Mouse (Mus musculus) lung, postnatal 10 days (tissue): ENCODE results near the gene Ppfia4.

Source experiments
- DNase-seq: peaks from one replicate; pipeline ENCODE4 v3.0.0; 2021

The Ppfia4 gene

DNA sequence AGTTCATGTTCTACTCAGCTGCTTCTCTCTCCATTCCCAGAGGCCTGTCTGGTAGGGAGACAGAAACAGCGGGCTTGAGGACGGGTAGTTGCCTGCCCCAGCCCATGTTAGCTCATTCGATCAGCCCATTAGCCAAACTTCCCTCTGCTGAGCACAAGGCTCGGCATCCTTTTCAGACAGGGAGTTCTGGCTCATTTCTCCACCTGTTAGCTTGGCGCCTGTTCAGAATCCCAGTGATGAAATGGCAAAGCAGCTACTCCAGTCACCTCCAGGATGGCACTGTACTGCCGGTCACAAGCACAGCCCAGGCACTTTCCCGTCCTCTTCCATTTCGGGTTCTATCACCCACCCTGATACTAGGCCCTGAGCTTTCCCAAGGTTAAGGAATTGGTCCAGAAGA, 35.5 kb downstream of the Ppfia4 start:
- DNase-seq = no peak

DNA sequence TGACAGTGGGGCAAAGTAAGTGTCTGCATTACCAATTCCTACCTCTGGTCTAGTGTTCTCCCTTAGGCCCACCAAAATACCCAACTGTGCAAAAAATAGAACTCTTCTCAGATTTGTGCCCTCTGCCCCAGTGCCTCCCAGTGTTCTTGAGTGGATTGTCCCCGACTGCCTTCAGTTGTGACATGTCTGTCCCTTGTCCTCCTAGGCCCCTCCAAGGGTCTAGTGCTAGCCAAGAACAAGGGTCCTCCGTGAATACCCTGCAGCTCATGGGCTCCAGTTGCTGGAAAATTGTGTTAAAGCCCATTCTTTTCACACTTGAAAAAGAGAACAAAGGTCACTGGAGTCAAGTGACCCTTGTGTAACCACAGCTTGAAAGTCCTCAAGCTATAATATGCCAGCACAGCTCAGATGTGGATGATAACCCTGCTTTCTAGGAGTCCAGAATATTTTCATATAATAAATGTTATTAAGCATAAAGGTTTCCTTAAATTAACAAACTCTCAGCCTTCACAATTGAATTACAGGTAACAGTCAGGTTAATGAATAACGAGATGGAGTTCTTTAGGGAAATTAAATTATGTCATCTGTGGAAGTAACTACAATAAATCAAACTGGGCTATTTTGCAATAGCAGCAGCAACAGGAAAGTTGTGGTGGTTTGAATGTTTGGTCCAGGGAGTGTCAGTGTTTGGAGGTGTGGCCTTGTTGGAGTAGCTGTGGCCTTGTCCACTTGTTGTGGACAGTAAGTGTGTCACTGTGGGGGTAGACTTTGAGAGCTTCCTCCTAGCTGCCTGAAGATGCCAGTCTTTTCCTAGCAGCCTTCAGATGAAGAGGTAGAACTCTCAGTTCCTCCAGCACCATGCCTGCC, 38.8 kb downstream of the Ppfia4 start:
- peak; percentile 39 for DNase-seq

GRCm38 (mm10) chr1:134293276-134293675, 39.5 kb downstream of the Ppfia4 start:
- no peak for DNase-seq

- DNase-seq = no peak
These were observed 40.1 kb downstream of the Ppfia4 start for GRCm38 (mm10) chr1:134292601-134293000.

DNA sequence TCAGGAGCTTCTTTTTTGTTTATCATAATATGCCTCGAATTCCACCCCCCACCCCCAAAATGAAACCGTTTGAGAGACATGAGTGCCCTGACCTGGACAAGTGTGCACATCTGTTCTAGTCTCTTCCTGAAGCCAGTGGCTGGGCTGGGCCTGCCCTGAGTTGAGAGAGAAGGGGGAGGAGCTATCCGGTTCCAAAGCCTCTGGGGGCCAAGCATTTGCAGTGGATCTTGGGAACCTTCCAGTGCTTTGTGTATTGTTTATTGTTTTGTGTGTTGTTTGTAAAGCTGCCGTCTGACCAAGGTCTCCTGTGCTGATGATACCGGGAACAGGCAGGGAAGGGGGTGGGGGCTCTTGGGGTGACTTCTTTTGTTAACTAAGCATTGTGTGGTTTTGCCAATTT, 40.7 kb downstream of the Ppfia4 start:
- DNase-seq = peak; percentile 62

DNA sequence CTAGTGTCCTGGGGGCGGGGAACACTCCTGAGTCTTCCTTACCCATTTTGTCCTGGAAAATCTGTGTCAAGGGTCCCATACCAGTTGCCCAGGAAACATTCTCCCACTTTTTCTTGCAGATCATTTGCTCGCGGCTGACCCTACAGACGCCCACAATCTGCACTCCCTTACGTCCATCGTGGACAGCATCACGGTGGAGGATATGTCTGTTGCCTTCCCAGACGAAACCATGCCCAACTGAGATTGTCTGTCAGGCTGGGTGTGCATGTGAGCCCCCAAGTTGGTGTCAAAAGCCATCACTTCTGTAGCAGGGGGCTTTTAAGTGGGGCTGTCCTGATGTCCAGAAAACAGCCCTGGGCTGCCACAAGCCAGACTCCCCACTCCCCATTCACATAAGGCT, 41.2 kb downstream of the Ppfia4 start:
- DNase-seq = no peak

DNA sequence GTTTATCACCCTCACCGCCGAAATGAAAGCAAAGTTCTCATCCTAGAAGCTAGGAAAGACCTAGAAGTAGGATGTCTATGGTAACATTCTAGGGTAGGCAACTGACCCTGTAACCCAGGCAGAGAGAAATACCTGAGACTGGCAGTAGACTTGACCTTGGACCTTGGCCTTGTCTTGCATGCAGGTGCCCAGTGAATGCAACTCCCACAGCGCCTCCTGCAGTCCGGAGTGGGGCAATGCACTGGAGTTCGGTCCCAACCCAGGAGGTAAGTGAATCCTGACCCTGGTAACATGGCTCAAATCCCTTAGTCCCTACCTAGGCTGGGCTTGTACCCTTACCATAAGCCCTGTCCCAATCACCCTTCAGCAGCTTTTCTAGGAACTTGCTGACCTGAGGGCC, 41.8 kb downstream of the Ppfia4 start:
- DNase-seq = peak; percentile 42

- DNase-seq = no peak
These were observed 42.4 kb downstream of the Ppfia4 start for GRCm38 (mm10) chr1:134290300-134290699.

DNA sequence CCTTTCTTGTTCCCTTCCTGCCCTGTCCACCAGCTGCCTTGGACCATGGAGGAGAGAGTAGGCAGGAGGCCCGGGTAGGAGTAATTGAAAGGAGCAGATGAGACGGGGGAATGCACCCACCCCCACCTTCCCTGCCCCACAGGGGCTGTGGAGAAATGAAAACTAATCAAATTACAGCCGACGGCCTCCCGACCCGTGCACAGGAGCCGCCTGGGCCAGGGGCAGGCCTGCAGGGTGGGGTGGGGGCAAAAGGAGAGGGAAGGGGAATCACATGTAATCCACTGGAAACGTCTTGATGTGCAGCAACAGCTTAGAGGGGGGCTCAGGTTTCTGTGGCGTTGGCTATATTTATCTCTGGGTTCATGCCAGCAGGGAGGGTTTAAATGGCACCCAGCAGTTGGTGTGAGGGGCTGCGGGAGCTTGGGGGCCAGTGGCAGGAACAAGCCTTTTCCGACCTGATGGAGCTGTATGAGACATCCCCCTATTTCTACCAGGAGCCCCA, 43.1 kb downstream of the Ppfia4 start, which contains the start of gene Myog:
Gene Myog (plus strand): TSS at position 392 of the 502 bp plus-strand sequence.
- DNase-seq = no peak

- DNase-seq = no peak
These were observed 44.5 kb downstream of the Ppfia4 start for GRCm38 (mm10) chr1:134288239-134288638.

DNA sequence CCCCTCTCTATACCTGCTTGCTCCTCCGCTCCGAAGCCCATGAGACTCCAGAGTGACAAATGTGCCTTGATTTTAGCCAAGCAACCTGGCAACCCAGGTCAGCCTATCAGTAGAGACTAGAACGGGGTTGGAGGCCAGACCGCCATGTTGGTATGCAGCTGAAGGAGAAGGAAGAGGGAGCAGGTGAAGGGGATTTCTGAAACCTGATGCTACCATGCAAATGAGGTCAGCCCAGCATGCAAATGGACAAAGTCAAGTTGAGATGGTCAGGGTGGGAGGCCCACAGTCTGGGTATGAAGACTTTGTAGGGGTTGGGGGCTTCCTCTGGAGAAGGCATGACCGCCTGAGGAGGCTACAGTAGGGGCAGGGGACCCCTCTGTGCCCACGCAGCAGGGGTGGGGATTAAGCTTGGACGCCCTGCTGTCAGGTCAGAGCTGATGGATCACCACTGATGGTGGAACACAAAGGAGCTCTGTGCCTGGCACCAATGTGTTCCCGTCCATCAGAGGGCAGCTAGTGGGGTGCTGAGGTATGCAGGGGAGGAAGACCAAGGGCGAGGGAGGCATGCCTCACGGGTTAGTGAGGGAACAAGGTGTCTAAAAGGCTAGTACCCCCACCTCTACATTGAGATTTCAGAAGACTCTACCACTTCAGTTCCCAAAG, 47.1 kb downstream of the Ppfia4 start:
- DNase-seq = no peak

DNA sequence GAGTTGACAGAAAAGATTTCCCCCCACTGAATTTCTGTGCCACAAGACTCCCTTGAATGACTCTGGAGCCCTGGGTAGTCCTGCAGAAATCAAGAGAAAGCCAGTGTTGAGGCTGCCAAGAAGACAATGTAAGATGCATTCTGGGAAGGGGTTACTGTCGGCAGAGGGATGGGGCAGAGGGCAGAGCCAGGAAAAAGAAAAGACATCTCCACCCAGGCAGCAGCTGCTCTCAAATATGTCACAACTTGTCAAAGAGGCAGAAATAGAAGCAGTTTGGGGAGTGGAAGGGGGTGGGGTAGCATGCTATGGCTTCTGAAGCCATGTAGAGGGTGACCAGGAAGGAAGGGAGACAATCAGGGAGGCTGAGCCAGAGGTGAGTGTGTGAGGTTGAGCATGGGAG, 49.6 kb downstream of the Ppfia4 start:
- peak; percentile 74 for DNase-seq

DNA sequence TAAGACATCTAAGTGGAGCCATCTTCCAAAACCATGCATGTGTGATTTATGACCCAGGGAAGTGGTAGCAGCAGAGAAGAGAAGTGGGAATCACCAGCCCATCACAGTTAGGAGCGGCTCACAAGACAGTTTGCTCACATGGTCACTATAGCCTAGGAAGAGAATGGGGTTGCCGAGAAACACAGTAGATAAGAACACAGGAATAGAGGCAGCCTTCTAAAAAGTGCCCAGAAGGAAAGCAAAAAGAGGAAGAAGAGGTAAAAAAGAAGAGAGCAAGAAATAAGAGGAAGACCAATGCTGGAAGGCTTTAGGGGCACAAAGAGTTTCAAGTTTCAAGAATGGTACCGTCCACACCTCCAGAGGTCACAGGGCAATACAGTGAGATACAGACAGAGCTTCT, 50.4 kb downstream of the Ppfia4 start:
- DNase-seq = no peak

- DNase-seq = no peak
These were observed 51.2 kb downstream of the Ppfia4 start for GRCm38 (mm10) chr1:134281563-134281962.

DNA sequence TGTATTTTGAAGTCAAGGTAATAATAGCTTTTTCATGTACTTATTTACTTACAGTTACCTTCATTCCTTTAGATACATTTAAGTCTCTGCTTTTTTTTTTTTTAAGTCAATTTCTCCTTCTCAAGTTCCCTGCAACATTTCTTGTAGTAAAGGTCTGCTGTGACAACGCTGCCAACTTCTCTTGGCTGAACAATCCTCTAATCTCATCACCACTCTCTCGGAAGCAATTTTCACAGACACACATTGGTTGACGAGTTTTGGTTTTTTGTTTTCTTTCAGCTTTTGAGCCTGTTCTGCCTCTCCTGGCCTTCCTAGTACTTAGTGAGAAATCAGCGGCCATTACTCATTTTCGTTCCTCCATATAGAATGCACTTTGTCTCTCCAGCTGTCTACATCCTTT, 52.6 kb downstream of the Ppfia4 start:
- DNase-seq = no peak

GRCm38 (mm10) chr1:134276823-134277222, 55.9 kb downstream of the Ppfia4 start:
- DNase-seq = peak; percentile 64

DNA sequence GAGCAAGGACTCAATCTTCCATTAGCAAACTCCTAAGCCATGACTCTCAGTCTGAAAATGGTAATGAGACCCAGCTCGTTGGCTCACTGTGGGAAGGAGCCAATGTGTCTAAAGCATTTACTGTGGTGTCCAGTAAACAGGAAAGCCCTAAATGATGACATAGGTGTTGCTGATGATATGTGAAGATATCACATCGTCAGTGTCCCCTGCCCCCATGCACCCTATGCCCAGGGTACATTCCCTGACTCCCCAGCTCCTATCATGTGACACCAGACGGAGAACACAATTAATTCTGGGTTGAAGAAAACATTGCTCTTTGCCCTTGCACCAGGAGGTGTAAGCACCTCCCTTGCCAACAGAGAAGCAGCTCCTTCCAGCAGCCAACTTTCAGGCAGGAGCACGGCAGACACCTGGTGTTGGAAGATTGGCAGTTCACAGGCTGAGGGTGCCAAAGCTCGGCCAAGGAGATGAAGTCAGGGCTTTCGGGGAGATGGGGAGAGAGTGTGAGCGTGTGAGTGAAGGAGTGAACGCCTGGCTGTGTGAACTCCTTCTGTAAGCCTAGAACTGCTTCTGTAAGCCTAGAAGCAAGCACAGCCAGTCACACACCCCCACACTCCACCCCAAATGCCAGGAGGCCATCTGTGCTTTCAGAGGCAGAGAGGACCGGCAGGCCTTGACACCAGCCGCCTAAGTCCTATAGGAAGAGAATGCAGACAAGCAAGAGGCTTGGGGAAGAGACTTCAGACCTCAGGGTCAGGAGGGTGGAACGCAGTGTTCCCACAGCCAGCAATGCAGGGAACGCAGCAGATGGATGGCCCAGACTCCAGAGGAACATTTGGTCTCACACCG, 56.9 kb downstream of the Ppfia4 start:
- DNase-seq = peak; percentile 76

GRCm38 (mm10) chr1:134274483-134274920, 58.2 kb downstream of the Ppfia4 start:
- DNase-seq = no peak

- no peak for DNase-seq
These were observed 59.0 kb downstream of the Ppfia4 start for GRCm38 (mm10) chr1:134273493-134274395.

DNA sequence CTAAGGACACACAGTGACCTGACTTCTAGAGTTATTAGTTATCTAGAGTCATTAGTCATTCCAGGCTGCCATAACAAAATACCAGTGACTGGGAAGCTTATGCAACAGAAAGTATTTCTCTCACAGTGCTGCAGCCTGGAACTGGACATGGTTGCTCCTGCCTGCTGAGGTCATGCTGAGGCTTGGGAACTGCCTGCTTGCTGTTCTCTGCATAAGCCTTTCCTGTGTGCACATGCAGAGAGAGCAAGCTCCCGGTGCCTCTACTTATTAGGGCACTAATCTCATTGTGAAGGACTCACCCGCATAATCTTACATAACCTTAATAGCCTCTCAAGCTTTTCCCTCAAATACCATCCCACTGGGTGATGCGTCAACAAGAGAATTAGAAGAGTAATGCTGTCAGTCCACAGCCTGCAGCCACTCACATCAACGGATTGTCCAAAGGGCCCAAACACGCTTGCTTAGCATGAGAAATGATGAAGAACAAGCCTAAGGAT, 59.9 kb downstream of the Ppfia4 start:
- no peak for DNase-seq

DNA sequence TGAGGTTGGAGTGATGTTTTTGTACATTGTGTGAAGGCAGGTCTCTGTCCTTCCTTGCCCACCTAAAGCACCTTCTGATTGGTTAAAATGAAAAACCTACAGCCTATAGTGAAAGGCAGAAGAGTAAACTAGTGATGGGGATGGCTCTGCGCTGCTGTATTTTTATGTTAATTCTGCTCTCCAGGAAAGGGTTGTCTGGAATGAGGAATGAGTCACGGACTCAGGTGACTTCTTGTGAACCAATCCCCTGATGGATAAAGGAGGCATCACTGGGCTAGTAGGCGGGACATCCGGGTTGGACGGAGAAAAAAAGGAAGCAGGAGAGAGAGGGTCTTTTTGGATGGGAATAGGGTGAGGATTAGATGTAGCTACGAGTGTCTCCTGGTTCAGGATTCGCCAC, 62.7 kb downstream of the Ppfia4 start:
- no peak for DNase-seq

DNA sequence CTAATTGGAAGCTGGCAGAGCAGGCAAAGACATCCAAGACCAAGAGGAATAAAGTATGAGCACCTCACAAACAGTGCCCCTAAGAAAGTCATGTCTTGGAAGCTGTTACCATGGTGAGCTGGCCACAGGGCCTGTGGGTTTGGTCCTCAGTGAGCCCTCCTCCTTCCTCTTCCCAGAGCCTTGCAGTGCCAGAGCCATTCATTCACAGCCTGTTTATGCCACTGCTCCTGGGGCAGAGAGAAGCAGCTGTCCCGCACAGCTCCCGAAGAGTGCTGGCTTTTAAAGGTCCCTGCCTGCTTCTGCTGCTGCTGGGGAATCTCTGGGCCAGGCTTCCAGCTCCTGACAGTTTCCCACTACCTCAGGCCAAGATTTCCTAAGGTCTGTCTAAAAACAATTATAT, 66.9 kb downstream of the Ppfia4 start:
- no peak for DNase-seq
